Mouse (Mus musculus): ENCODE measurements around the gene Tssc4.

GRCm38 (mm10) chr7:143041138-143041822 lies 27.8 kb upstream of the Tssc4 start:
- TF ChIP-seq CTCF (IDR thresholded peaks at IDR 0.05; ENCODE audit: control insufficient read depth, insufficient read depth, low read length) (no peak), POLR2A (IDR thresholded peaks at IDR 0.05; ENCODE audit: borderline replicate concordance, control insufficient read depth, low read depth, low read length) (no peak)
